Mouse (Mus musculus) G1E (cell line): ENCODE results near the gene Siae.

Source experiments
- CTCF ChIP-seq: IDR thresholded peaks from 2 replicates; pipeline ENCODE4 v1.5.1; 2012; ENCODE audit warnings: low read depth, low read length, inconsistent platforms, mixed read lengths
- GATA1 ChIP-seq: IDR thresholded peaks from 2 replicates; pipeline ENCODE4 v1.6.1; 2012; ENCODE audit warnings: borderline replicate concordance, low read length, inconsistent platforms, mixed read lengths
- GATA2 ChIP-seq: IDR thresholded peaks from 2 replicates; pipeline ENCODE4 v1.6.1; 2012; ENCODE audit warnings: low read depth, low read length, inconsistent platforms, borderline replicate concordance
- POLR2AphosphoS5 ChIP-seq: IDR thresholded peaks from 2 replicates; pipeline ENCODE4 v1.6.1; 2012; ENCODE audit warnings: low read depth, low read length, inconsistent platforms; ENCODE audit not compliant: insufficient replicate concordance
- TAL1 ChIP-seq: conservative IDR thresholded peaks from 2 replicates; pipeline ENCODE4 v1.6.1; 2012; ENCODE audit warnings: low read depth, low read length, inconsistent platforms, mixed read lengths

GRCm38 (mm10) chr9:37595570-37595969, 40.1 kb downstream of the Siae start:
- TF ChIP-seq CTCF = no peak
- TF ChIP-seq GATA1 = no peak
- no peak for TF ChIP-seq TAL1
- TF ChIP-seq POLR2AphosphoS5 = no peak
- TF ChIP-seq GATA2 = no peak
